9 mouse cellular contexts compared by ENCODE assay signal in the genomic region with DNA sequence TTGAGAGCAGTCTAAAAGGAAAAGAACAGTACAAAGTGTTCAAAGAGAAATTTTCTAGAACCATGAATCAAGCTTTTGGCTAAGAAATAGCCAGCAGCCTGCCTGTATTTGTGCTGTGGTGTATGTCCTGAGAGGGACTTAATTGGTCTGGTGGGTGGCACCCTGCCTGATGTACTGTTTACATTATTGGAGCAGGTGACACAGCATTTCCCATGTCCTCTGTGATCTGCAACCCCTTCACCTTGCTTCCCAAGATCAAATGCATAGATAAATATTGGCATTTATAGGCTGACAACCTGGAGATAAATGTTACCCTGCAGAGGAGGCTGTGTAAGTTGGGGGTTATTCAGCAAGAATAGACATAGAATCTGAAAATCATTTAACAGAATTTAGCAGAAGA. TPM values are rescaled to one million over a fixed set of nuclear protein-coding genes. Genes with fewer than 3 reads are reported as not detected.
DNase-seq lines count a peak whose midpoint lies in the region; ATAC-seq and TF ChIP-seq lines count a peak whose summit lies in the region.
"Had no signal": no experiment of that assay in that cellular context is flagged by ENCODE, and none has a peak within 500 bp of the region (broad histone marks: within the 10 kb centered on the region; RNA-seq: fewer than 3 reads in every experiment).

No protein-coding gene starts in this region.

- no peak for TF ChIP-seq EP300 in heart, postnatal 0 days (IDR thresholded peaks at IDR 0.05; ENCODE audit: low read depth)
- no peak for TF ChIP-seq EP300 in stomach, postnatal 0 days (optimal IDR thresholded peaks at IDR 0.05)

- H3K4me3 ChIP-seq in heart, embryonic 15.5 days: no peak overlapping the region
- no peak overlapping the region for H3K4me3 ChIP-seq in midbrain, embryonic 13.5 days (replicated peaks)
- H3K4me3 ChIP-seq in midbrain, postnatal 0 days (ENCODE audit: low read depth, low read length): no peak overlapping the region
- no peak overlapping the region for H3K4me3 ChIP-seq in heart, postnatal 0 days (ENCODE audit: low read depth, low read length)
- H3K4me3 ChIP-seq in stomach, postnatal 0 days (ENCODE audit: low read depth, low read length): no peak overlapping the region

- no peak overlapping the region; the same call in 1 of the 2 replicates for H3K4me2 ChIP-seq in heart, embryonic 15.5 days
- no peak overlapping the region for H3K4me2 ChIP-seq in midbrain, embryonic 13.5 days (replicated peaks)
- no peak overlapping the region for H3K4me2 ChIP-seq in midbrain, postnatal 0 days (ENCODE audit: low read depth, low read length, poor library complexity, severe bottlenecking)
- H3K4me2 ChIP-seq in heart, postnatal 0 days (ENCODE audit: low read depth, low read length): peak overlapping the region; percentile 33; the same call in 1 of the 2 replicates
- no peak overlapping the region for H3K4me2 ChIP-seq in stomach, postnatal 0 days (replicated peaks; ENCODE audit: low read depth)

- peaks cover 44% of the 10 kb centered on the region for H3K4me1 ChIP-seq in heart, embryonic 15.5 days (replicated peaks)
- H3K4me1 ChIP-seq in midbrain, embryonic 13.5 days (replicated peaks): peaks cover 36% of the 10 kb centered on the region
- H3K4me1 ChIP-seq in midbrain, postnatal 0 days (ENCODE audit: insufficient read depth, low read length): peaks cover 6% of the 10 kb centered on the region; the same call in 1 of the 2 replicates
- H3K4me1 ChIP-seq in heart, postnatal 0 days (ENCODE audit: control insufficient read depth, insufficient read depth): peaks cover 32% of the 10 kb centered on the region
- 0 out of 2 replicates have a peak, but pooled peaks cover 5% of the 10 kb centered on the region for H3K4me1 ChIP-seq in stomach, postnatal 0 days (replicated peaks; ENCODE audit: control insufficient read depth, insufficient read depth)

- H3K9ac ChIP-seq in heart, embryonic 15.5 days: no peak overlapping the region
- no peak overlapping the region for H3K9ac ChIP-seq in midbrain, embryonic 13.5 days (replicated peaks)
- no peak overlapping the region for H3K9ac ChIP-seq in midbrain, postnatal 0 days (replicated peaks; ENCODE audit: low read length, poor library complexity, severe bottlenecking)
- H3K9ac ChIP-seq in heart, postnatal 0 days (replicated peaks; ENCODE audit: low read depth, low read length): no peak overlapping the region; the same call in 1 of the 2 replicates
- no peak overlapping the region for H3K9ac ChIP-seq in stomach, postnatal 0 days (ENCODE audit: low read length)

- no peaks in the 10 kb centered on the region for H3K36me3 ChIP-seq in heart, embryonic 15.5 days
- H3K36me3 ChIP-seq in midbrain, embryonic 13.5 days: no peaks in the 10 kb centered on the region
- no peaks in the 10 kb centered on the region for H3K36me3 ChIP-seq in midbrain, postnatal 0 days (ENCODE audit: insufficient read depth, low read length)
- H3K36me3 ChIP-seq in heart, postnatal 0 days (replicated peaks; ENCODE audit: control insufficient read depth, insufficient read depth, low read length): no peaks in the 10 kb centered on the region
- H3K36me3 ChIP-seq in stomach, postnatal 0 days (ENCODE audit: control insufficient read depth, insufficient read depth, low read length): no peaks in the 10 kb centered on the region

- DNase-seq in heart, adult 9 months (ENCODE audit: low spot score in 2 of 2): no peak
- DNase-seq in midbrain, postnatal 0 days (ENCODE audit: low spot score): no peak
- DNase-seq in heart, postnatal 0 days (ENCODE audit: low spot score): no peak
- no peak for DNase-seq in stomach, postnatal 0 days (ENCODE audit: low spot score)
- no peak for DNase-seq in neural tube, embryonic 10.5 days (ENCODE audit: extremely low spot score, low spot score)
- DNase-seq in layer of hippocampus, adult 8-10 months (ENCODE audit: low spot score in 2 of 2): no peak
- DNase-seq: adrenal gland, adult 2 months had no signal

- H3K27me3 ChIP-seq in heart, embryonic 15.5 days: no peaks in the 10 kb centered on the region
- no peaks in the 10 kb centered on the region for H3K27me3 ChIP-seq in midbrain, embryonic 13.5 days
- no peaks in the 10 kb centered on the region for H3K27me3 ChIP-seq in midbrain, postnatal 0 days (ENCODE audit: insufficient read depth, low read length)
- H3K27me3 ChIP-seq in heart, postnatal 0 days (ENCODE audit: control insufficient read depth, insufficient read depth, low read length): no peaks in the 10 kb centered on the region
- H3K27me3 ChIP-seq in stomach, postnatal 0 days (ENCODE audit: control insufficient read depth, insufficient read depth, low read length): no peaks in the 10 kb centered on the region

- ATAC-seq in heart, embryonic 15.5 days (replicated peaks; ENCODE audit: insufficient number of reproducible peaks, insufficient read depth, low FRiP score, low read depth): no peak
- no peak for ATAC-seq in midbrain, embryonic 13.5 days
- ATAC-seq in midbrain, postnatal 0 days (ENCODE audit: low FRiP score): no peak
- no peak for ATAC-seq in heart, postnatal 0 days (ENCODE audit: insufficient read depth, low read depth)
- ATAC-seq in stomach, postnatal 0 days (ENCODE audit: low FRiP score, low TSS enrichment): no peak

- H3K27ac ChIP-seq in heart, embryonic 15.5 days: peak overlapping the region; percentile 81
- peak overlapping the region; percentile 35; the same call in 1 of the 2 replicates for H3K27ac ChIP-seq in midbrain, embryonic 13.5 days
- H3K27ac ChIP-seq in midbrain, postnatal 0 days (ENCODE audit: low read depth, low read length): no peak overlapping the region
- peak overlapping the region; percentile 76 for H3K27ac ChIP-seq in heart, postnatal 0 days (ENCODE audit: low read depth)
- H3K27ac ChIP-seq in stomach, postnatal 0 days (replicated peaks): peak overlapping the region; percentile 85

- no peak for TF ChIP-seq CTCF in midbrain, postnatal 0 days (IDR thresholded peaks at IDR 0.05)
- TF ChIP-seq CTCF in heart, postnatal 0 days (IDR thresholded peaks at IDR 0.05; ENCODE audit: low read depth): no peak
- TF ChIP-seq CTCF in stomach, postnatal 0 days (IDR thresholded peaks at IDR 0.05; ENCODE audit: low read depth): no peak

- no peaks in the 10 kb centered on the region for H3K9me3 ChIP-seq in heart, embryonic 15.5 days (replicated peaks)
- H3K9me3 ChIP-seq in midbrain, embryonic 13.5 days: no peaks in the 10 kb centered on the region
- no peaks in the 10 kb centered on the region for H3K9me3 ChIP-seq in midbrain, postnatal 0 days (ENCODE audit: low read length)
- H3K9me3 ChIP-seq in heart, postnatal 0 days (replicated peaks; ENCODE audit: control insufficient read depth, low read length): no peaks in the 10 kb centered on the region
- no peaks in the 10 kb centered on the region for H3K9me3 ChIP-seq in stomach, postnatal 0 days (ENCODE audit: control insufficient read depth, low read length)

RNA-seq across cellular contexts. Expression of gene Lims1, which starts 47.3 kb away (rescaled TPM):
- polyA plus RNA-seq in heart, embryonic 15.5 days (2015; fragmentation: Nextera tagmentation; extraction: Ambion mirVana): 168 and 183 TPM in 2 replicates
- 62.1 and 65.6 TPM in 2 replicates for polyA plus RNA-seq in midbrain, embryonic 13.5 days (2015; fragmentation: Nextera tagmentation; extraction: Ambion mirVana)
- total RNA-seq in midbrain, postnatal 0 days (2014; rRNA removed): 32.3 and 39.4 TPM in 2 replicates
- polyA plus RNA-seq in midbrain, postnatal 0 days (2015; fragmentation: Nextera tagmentation; extraction: Ambion mirVana): 41.3 and 44.0 TPM in 2 replicates
- 177 and 193 TPM in 2 replicates for total RNA-seq in heart, postnatal 0 days (2014; rRNA removed; ENCODE audit: low replicate concordance)
- 211 and 232 TPM in 2 replicates for polyA plus RNA-seq in heart, postnatal 0 days (2015; fragmentation: Nextera tagmentation; extraction: Ambion mirVana)
- polyA plus RNA-seq in stomach, postnatal 0 days (2015; fragmentation: Nextera tagmentation; extraction: Ambion mirVana): 101 and 111 TPM in 2 replicates
- 10 to 100 TPM; 17.4 to 29.1 (median 23.0) TPM for total RNA-seq in layer of hippocampus, adult 8-10 months (2022)
